Mouse (Mus musculus) E14TG2a.4 (cell line): Measurements from ENCODE around the gene Galns.

ENCODE experiments used
- H3K27me3 ChIP-seq: 2 replicates; pipeline ENCODE4 v1.6.1; 2014; ENCODE audit warnings: low read length, control low read depth; ENCODE audit not compliant: insufficient read depth
- H3K36me3 ChIP-seq: 2 replicates; pipeline ENCODE4 v1.6.1; 2014; ENCODE audit warnings: low read length, control low read depth; ENCODE audit not compliant: insufficient read depth
- H3K4me1 ChIP-seq: replicated peaks from 2 replicates; pipeline ENCODE4 v1.6.1; 2014; ENCODE audit warnings: low read depth, low read length, control low read depth
- H3K4me3 ChIP-seq: replicated peaks from 2 replicates; pipeline ENCODE4 v1.5.1; 2014; ENCODE audit warnings: mild to moderate bottlenecking, low read length
- H3K9me3 ChIP-seq: 2 replicates; pipeline ENCODE4 v1.6.1; 2014; ENCODE audit warnings: low read length, control low read depth
- CTCF ChIP-seq: conservative IDR thresholded peaks from 2 replicates; pipeline ENCODE4 v1.5.1; 2014; ENCODE audit warnings: low read length
- NANOG ChIP-seq: IDR thresholded peaks from 2 replicates; pipeline ENCODE4 v1.6.1; 2014; ENCODE audit warnings: borderline replicate concordance, low read length, mixed read lengths
- POU5F1 ChIP-seq: IDR thresholded peaks from 2 replicates; pipeline ENCODE4 v1.6.1; 2014; ENCODE audit warnings: low read length, borderline replicate concordance

Galns gene

GRCm38 (mm10) chr8:122571153-122571552 lies 40.1 kb downstream of the Galns start:
- H3K4me1 ChIP-seq = peaks cover 85% of the 10 kb centered on the region
- H3K27me3 ChIP-seq = no peaks in the 10 kb centered on the region
- H3K9me3 ChIP-seq = no peaks in the 10 kb centered on the region
- peak overlapping the region; percentile 100 for H3K4me3 ChIP-seq
- TF ChIP-seq POU5F1 (no peak), NANOG (no peak), CTCF (no peak)
- H3K36me3 ChIP-seq = peaks cover 71% of the 10 kb centered on the region

DNA sequence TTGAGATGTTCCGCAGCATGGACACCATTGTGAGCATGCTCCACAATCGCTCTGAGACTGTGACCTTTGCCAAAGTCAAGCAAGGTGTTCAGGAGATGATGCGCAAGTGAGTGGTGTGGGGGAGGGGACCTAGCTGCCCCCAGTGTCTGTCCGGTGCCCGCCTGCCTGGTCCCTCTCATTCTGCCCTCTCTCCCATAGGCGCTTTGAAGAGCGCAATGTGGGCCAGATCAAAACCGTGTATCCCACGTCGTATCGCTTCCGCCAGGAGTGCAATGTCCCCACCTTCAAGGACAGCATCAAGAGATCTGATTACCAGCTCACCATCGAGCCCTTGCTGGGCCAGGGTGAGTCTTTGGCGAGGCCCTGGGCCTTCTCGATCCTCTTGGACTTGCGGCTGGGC lies 41.3 kb downstream of the Galns start:
- Histone ChIP-seq H3K36me3 (peaks cover 62% of the 10 kb centered on the region), H3K27me3 (no peaks in the 10 kb centered on the region), H3K4me3 (peak overlapping the region; percentile 100), H3K9me3 (no peaks in the 10 kb centered on the region), H3K4me1 (peaks cover 85% of the 10 kb centered on the region)
- TF ChIP-seq NANOG (no peak), CTCF (no peak), POU5F1 (no peak)

DNA sequence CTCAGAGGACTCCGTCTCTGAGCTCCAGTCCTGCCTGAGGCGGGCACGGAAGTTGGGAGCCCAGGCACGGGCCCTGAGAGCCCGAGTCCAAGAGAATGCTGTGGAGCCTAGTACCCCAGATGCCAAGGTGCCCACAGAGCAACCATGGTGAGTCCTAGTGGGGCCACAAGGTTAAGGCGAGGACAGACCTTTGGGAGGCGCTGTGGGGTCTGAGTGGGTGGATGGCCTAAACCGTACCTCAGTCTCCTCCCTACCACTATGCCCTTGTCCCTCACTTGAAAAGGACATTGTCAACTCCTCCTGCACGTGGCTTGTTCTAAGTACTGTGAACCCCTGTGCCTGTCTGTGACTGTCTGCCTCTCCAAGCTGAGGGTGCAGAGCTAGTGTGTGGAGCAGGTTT lies 41.9 kb downstream of the Galns start:
- TF ChIP-seq CTCF (no peak), POU5F1 (no peak), NANOG (no peak)
- peaks cover 85% of the 10 kb centered on the region for H3K4me1 ChIP-seq
- no peaks in the 10 kb centered on the region for H3K27me3 ChIP-seq
- H3K36me3 ChIP-seq = peaks cover 55% of the 10 kb centered on the region
- no peaks in the 10 kb centered on the region for H3K9me3 ChIP-seq
- peak overlapping the region; percentile 100 for H3K4me3 ChIP-seq

- Histone ChIP-seq H3K9me3 (no peaks in the 10 kb centered on the region), H3K27me3 (no peaks in the 10 kb centered on the region), H3K36me3 (peaks cover 51% of the 10 kb centered on the region), H3K4me3 (peak overlapping the region; percentile 100), H3K4me1 (peaks cover 83% of the 10 kb centered on the region)
- TF ChIP-seq NANOG (no peak), POU5F1 (no peak), CTCF (no peak)
Observed at GRCm38 (mm10) chr8:122568881-122569309, 42.4 kb downstream of the Galns start.

GRCm38 (mm10) chr8:122568109-122568504 lies 43.2 kb downstream of the Galns start:
- H3K9me3 ChIP-seq = no peaks in the 10 kb centered on the region
- H3K4me1 ChIP-seq = peaks cover 75% of the 10 kb centered on the region
- no peak for TF ChIP-seq CTCF
- no peak for TF ChIP-seq NANOG
- no peak for TF ChIP-seq POU5F1
- no peaks in the 10 kb centered on the region for H3K27me3 ChIP-seq
- H3K36me3 ChIP-seq = peaks cover 45% of the 10 kb centered on the region
- H3K4me3 ChIP-seq = peak overlapping the region; percentile 100

DNA sequence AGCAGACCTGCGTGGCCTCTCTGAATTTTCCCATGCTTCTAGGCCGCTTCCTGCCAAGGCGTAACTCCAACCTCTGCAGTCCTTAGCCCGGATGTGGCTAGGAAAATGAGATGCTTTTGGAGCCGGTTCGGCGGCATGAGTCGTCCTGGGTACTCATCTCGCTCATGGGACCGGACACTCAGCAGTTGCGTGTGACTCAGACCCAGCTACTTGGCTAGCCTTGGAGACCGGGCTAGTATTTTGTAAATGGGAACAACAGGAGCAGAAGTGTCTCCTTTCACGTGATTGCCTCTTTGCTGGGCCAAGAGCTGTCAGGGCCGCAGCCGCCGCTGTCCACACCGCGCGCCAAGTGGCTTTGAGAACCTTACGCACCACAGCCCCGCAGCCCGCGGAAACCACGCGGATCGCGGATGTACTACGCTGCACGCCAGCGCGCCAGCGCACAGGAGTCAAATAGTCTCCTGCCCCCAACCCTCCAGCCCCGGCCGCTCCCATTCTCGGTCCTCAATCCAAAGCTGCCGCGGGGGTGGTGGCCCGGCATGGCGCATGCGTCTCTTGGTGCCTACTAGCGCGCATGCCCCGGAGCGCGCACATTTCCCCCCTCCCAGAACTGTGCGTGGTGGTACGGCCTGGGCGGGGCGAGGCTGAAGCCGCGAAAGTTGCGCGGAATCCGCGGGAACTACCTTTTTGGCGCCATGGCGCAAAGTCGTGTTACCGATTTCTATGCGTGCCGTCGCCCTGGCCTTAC lies 43.7 kb downstream of the Galns start, which contains the start of gene Cdt1:
Cdt1 (plus strand) TSS at position 655 of the 748 bp plus-strand sequence.
- H3K4me3 ChIP-seq = peak within 1 kb of the TSS; percentile 100
- no peaks in the 10 kb centered on the region for H3K27me3 ChIP-seq
- H3K4me1 ChIP-seq = peaks cover 70% of the 10 kb centered on the region
- no peaks in the 10 kb centered on the region for H3K9me3 ChIP-seq
- no peak for TF ChIP-seq POU5F1
- TF ChIP-seq CTCF = no peak
- no peak for TF ChIP-seq NANOG
- peaks cover 39% of the 10 kb centered on the region for H3K36me3 ChIP-seq

GRCm38 (mm10) chr8:122566766-122567165 lies 44.5 kb downstream of the Galns start:
- no peaks in the 10 kb centered on the region for H3K9me3 ChIP-seq
- H3K4me3 ChIP-seq = peak overlapping the region; percentile 100
- TF ChIP-seq CTCF (no peak), NANOG (no peak), POU5F1 (no peak)
- H3K27me3 ChIP-seq = no peaks in the 10 kb centered on the region
- peaks cover 31% of the 10 kb centered on the region for H3K36me3 ChIP-seq
- peaks cover 62% of the 10 kb centered on the region for H3K4me1 ChIP-seq

GRCm38 (mm10) chr8:122564363-122565352 lies 46.6 kb downstream of the Galns start:
- peak overlapping the region; percentile 100 for H3K4me3 ChIP-seq

More at GRCm38 (mm10) chr8:122564363-122565352, 46.6 kb downstream of the Galns start:
- TF ChIP-seq NANOG (no peak), CTCF (no peak), POU5F1 (no peak)
- Histone ChIP-seq H3K36me3 (peaks cover 10% of the 10 kb centered on the region), H3K4me1 (peaks cover 55% of the 10 kb centered on the region), H3K9me3 (no peaks in the 10 kb centered on the region), H3K27me3 (no peaks in the 10 kb centered on the region)
